Mouse (Mus musculus) heart, adult 2 months (tissue): ENCODE measurements around the gene Erv3. TPM values are rescaled to one million over a fixed set of nuclear protein-coding genes. Genes with fewer than 3 reads are reported as not detected.

Experiments
- DNase-seq, 2 experiments: peaks; one replicate each; pipeline ENCODE4 v3.0.0; 2021
- H3K27ac ChIP-seq: fragments of 200-600 bp; 2 replicates; pipeline ENCODE4 v1.8.1; 2022
- H3K27me3 ChIP-seq: fragments of 200-500 bp; 2 replicates; pipeline ENCODE4 v1.6.1; 2012; ENCODE audit warnings: mild to moderate bottlenecking, low read length, inconsistent platforms, mixed read lengths; ENCODE audit not compliant: control insufficient read depth, insufficient read depth
- H3K36me3 ChIP-seq: fragments of 200-500 bp; 2 replicates; pipeline ENCODE4 v1.6.1; 2012; ENCODE audit warnings: low read length, inconsistent platforms; ENCODE audit not compliant: control insufficient read depth, insufficient read depth
- H3K4me1 ChIP-seq: fragments of 200-500 bp; 2 replicates; pipeline ENCODE4 v1.6.1; 2011; ENCODE audit warnings: low read length; ENCODE audit not compliant: control insufficient read depth, insufficient read depth
- H3K4me3 ChIP-seq: fragments of 200-600 bp; 2 replicates; pipeline ENCODE4 v1.8.1; 2022
- H3K79me2 ChIP-seq: fragments of 200-500 bp; replicated peaks from 2 replicates; pipeline ENCODE4 v1.6.1; 2012; ENCODE audit warnings: mild to moderate bottlenecking, inconsistent platforms, low read length, moderate library complexity, mixed read lengths; ENCODE audit not compliant: control insufficient read depth, insufficient read depth
- H3K9ac ChIP-seq: fragments of 200-500 bp; 2 replicates; pipeline ENCODE4 v1.6.1; 2012; ENCODE audit warnings: low read depth, mild to moderate bottlenecking, control low read depth, inconsistent platforms, low read length, mixed read lengths
- CTCF ChIP-seq: fragments of 200-600 bp; IDR thresholded peaks from 2 replicates; pipeline ENCODE4 v1.8.1; 2022; ENCODE audit warnings: antibody characterized with exemption, mild to moderate bottlenecking, moderate library complexity
- EP300 ChIP-seq: fragments of 200-500 bp; IDR thresholded peaks from 2 replicates; pipeline ENCODE4 v1.6.1; 2011; ENCODE audit warnings: low read depth, low read length, control low read depth; ENCODE audit not compliant: insufficient read depth
- POLR2A ChIP-seq: fragments of 200-500 bp; IDR thresholded peaks from 2 replicates; pipeline ENCODE4 v1.6.1; 2011; ENCODE audit warnings: mild to moderate bottlenecking, low read depth, low read length, control low read depth; ENCODE audit not compliant: insufficient read depth
- WGBS: fragments of 180-500 bp; shearing (Covaris S2); methylation state at CpG from one replicate; pipeline ENCODE4 v1.1.7; 2018; 5-methylcytosine and 5-hydroxymethylcytosine counted together
- intact Hi-C: fragments of 180-260 bp; cut with DNase I; formaldehyde crosslinking; loops from one replicate; pipeline ENCODE4 v1.15.1; 2025
- polyA plus RNA-seq: library from polyadenylated mRNA; depleted of rRNA; stranded (reverse); fragments of >200 nt; gene quantifications from 2 replicates; pipeline ENCODE4 v1.2.3, GENCODE M21; 2012
- total RNA-seq, 2 experiments: library from RNA; stranded (reverse); gene quantifications; 2 replicates each; pipeline ENCODE4 v1.2.3; 2021

Gene Erv3
- total and polyA plus RNA-seq, 3 experiments: not detected

GRCm38 (mm10) chr2:131862617-131863275 is 3.2 kb upstream of the Erv3 start:
- intact Hi-C loops: no loop called here
- TF ChIP-seq EP300 (no peak), CTCF (no peak), POLR2A (no peak)
- WGBS: 76% methylated on average over 3 of the region's 3 CpGs

DNA sequence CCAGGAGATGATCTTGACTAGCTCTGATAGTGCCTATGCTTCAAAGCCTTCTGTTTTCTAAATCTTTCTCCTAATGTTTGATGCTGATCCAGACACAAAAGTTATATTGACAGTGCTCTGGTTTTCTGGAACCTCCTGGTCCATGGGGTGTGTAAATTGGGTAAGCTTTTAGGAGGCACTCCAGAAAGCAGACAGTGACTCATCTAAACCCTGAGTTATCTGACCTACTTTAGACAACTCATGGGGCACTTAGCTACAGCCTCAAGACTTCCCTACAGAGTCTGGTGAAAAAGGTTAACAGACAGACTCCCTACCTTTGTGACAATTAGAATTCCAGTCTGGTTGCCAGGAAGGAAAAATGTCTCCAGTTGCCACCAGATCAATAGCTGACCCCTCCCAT is 1.7 kb downstream of the Erv3 start:
- H3K27me3 ChIP-seq: no peaks in the 10 kb centered on the region
- no peak overlapping the region for H3K4me3 ChIP-seq
- TF ChIP-seq EP300: no peak
- no peak for TF ChIP-seq POLR2A
- no peak for TF ChIP-seq CTCF
- H3K27ac ChIP-seq: no peak overlapping the region
- no peaks in the 10 kb centered on the region for H3K4me1 ChIP-seq
- no peaks in the 10 kb centered on the region for H3K79me2 ChIP-seq
- intact Hi-C loops: no loop called here
- no peak overlapping the region for H3K9ac ChIP-seq
- H3K36me3 ChIP-seq: no peaks in the 10 kb centered on the region
- DNase-seq: no peak

More at GRCm38 (mm10) chr2:131862617-131863275, 3.2 kb upstream of the Erv3 start:
- no peak for DNase-seq
- no peaks in the 10 kb centered on the region for H3K36me3 ChIP-seq
- no peaks in the 10 kb centered on the region for H3K79me2 ChIP-seq
- no peak overlapping the region for H3K27ac ChIP-seq
- H3K9ac ChIP-seq: no peak overlapping the region
- no peaks in the 10 kb centered on the region for H3K4me1 ChIP-seq
- no peak overlapping the region for H3K4me3 ChIP-seq
- no peaks in the 10 kb centered on the region for H3K27me3 ChIP-seq

GRCm38 (mm10) chr2:131853719-131854118 is 5.8 kb downstream of the Erv3 start:
- intact Hi-C loops: no loop called here
- TF ChIP-seq EP300: no peak
- no peak for TF ChIP-seq POLR2A
- no peak for TF ChIP-seq CTCF
- Histone ChIP-seq H3K4me1 (no peaks in the 10 kb centered on the region), H3K4me3 (no peak overlapping the region), H3K27me3 (no peaks in the 10 kb centered on the region), H3K9ac (no peak overlapping the region), H3K36me3 (no peaks in the 10 kb centered on the region), H3K79me2 (no peaks in the 10 kb centered on the region), H3K27ac (no peak overlapping the region)
- WGBS: 87% methylated on average over 4 of the region's 4 CpGs
- no peak for DNase-seq

GRCm38 (mm10) chr2:131851333-131852092 is 8.0 kb downstream of the Erv3 start:
- no peaks in the 10 kb centered on the region for H3K79me2 ChIP-seq
- 77% methylated on average over 12 of the region's 12 CpGs for WGBS
- DNase-seq: no peak
- no peaks in the 10 kb centered on the region for H3K27me3 ChIP-seq
- no peak overlapping the region for H3K4me3 ChIP-seq
- TF ChIP-seq POLR2A (no peak), EP300 (no peak), CTCF (no peak)
- no peaks in the 10 kb centered on the region for H3K36me3 ChIP-seq
- intact Hi-C loops: no loop called here
- no peak overlapping the region for H3K27ac ChIP-seq
- H3K4me1 ChIP-seq: peaks cover 1% of the 10 kb centered on the region; the same call in 1 of the 2 replicates
- no peak overlapping the region for H3K9ac ChIP-seq

GRCm38 (mm10) chr2:131850047-131850446 is 9.5 kb downstream of the Erv3 start:
- Histone ChIP-seq H3K4me3 (no peak overlapping the region), H3K27me3 (no peaks in the 10 kb centered on the region), H3K27ac (no peak overlapping the region), H3K36me3 (no peaks in the 10 kb centered on the region), H3K4me1 (peaks cover 3% of the 10 kb centered on the region; the same call in 1 of the 2 replicates), H3K9ac (no peak overlapping the region), H3K79me2 (no peaks in the 10 kb centered on the region)
- DNase-seq: no peak
- TF ChIP-seq CTCF (no peak), POLR2A (no peak), EP300 (no peak)
- intact Hi-C loops: no loop called here
- 90% methylated on average over 4 of the region's 4 CpGs for WGBS
